Mouse (Mus musculus): ENCODE measurements around the gene Cox5a. TPM values are rescaled to one million over a fixed set of nuclear protein-coding genes. Genes with fewer than 3 reads are reported as not detected.

The Cox5a gene
- polyA plus RNA-seq, 1 experiment: 135 TPM

GRCm38 (mm10) chr9:57552139-57552887 is 31.2 kb downstream of the Cox5a start, which contains the start of gene Mpi:
Gene Mpi, minus strand, starts transcription at chr9:57552763.
- under 1% methylated on average over 28 of the region's 28 CpGs for WGBS
- peak within 1 kb of the TSS; percentile 91 for H3K4me3 ChIP-seq (ENCODE audit: extremely low read depth, insufficient read depth, insufficient read length)
- H3K27me3 ChIP-seq (ENCODE audit: control insufficient read depth, insufficient read depth, low read length): no peaks in the 10 kb centered on the region
- H3K4me1 ChIP-seq (ENCODE audit: control insufficient read depth, insufficient read depth, insufficient read length): peaks cover 3% of the 10 kb centered on the region; the same call in 1 of the 2 replicates
- H3K27ac ChIP-seq (ENCODE audit: insufficient read depth, low read length): no peak within 1 kb of the TSS
- peak in 1 of 2 experiments; percentile 60 for DNase-seq (ENCODE audit: low read depth in 1 of 2, low spot score in 2 of 2)
- TF ChIP-seq POLR2A (IDR thresholded peaks at IDR 0.05; ENCODE audit: low read depth, low read length): no peak
- TF ChIP-seq CTCF (IDR thresholded peaks at IDR 0.05; ENCODE audit: extremely low read depth, insufficient read depth, insufficient read length, insufficient replicate concordance): no peak
- peaks cover 2% of the 10 kb centered on the region; the same call in 1 of the 2 replicates for H3K36me3 ChIP-seq (ENCODE audit: control insufficient read depth, insufficient read depth, low read length)

GRCm38 (mm10) chr9:57553119-57553518 is 32.0 kb downstream of the Cox5a start:
- no peak overlapping the region for H3K27ac ChIP-seq (ENCODE audit: insufficient read depth, low read length)
- no peaks in the 10 kb centered on the region for H3K27me3 ChIP-seq (ENCODE audit: control insufficient read depth, insufficient read depth, low read length)
- DNase-seq (ENCODE audit: low read depth in 1 of 2, low spot score in 2 of 2): no peak
- peaks cover 3% of the 10 kb centered on the region; the same call in 1 of the 2 replicates for H3K4me1 ChIP-seq (ENCODE audit: control insufficient read depth, insufficient read depth, insufficient read length)
- peaks cover 2% of the 10 kb centered on the region; the same call in 1 of the 2 replicates for H3K36me3 ChIP-seq (ENCODE audit: control insufficient read depth, insufficient read depth, low read length)
- WGBS: 88% methylated on average over 11 of the region's 11 CpGs
- no peak overlapping the region for H3K4me3 ChIP-seq (ENCODE audit: extremely low read depth, insufficient read depth, insufficient read length)
- TF ChIP-seq POLR2A (IDR thresholded peaks at IDR 0.05; ENCODE audit: low read depth, low read length) (no peak), CTCF (IDR thresholded peaks at IDR 0.05; ENCODE audit: extremely low read depth, insufficient read depth, insufficient read length, insufficient replicate concordance) (no peak)

GRCm38 (mm10) chr9:57554753-57555152 is 33.7 kb downstream of the Cox5a start:
- Histone ChIP-seq H3K27ac (ENCODE audit: insufficient read depth, low read length) (no peak overlapping the region), H3K4me1 (ENCODE audit: control insufficient read depth, insufficient read depth, insufficient read length) (peaks cover 3% of the 10 kb centered on the region; the same call in 1 of the 2 replicates), H3K36me3 (ENCODE audit: control insufficient read depth, insufficient read depth, low read length) (no peaks in the 10 kb centered on the region), H3K4me3 (ENCODE audit: extremely low read depth, insufficient read depth, insufficient read length) (no peak overlapping the region), H3K27me3 (ENCODE audit: control insufficient read depth, insufficient read depth, low read length) (no peaks in the 10 kb centered on the region)
- 87% methylated on average over 3 of the region's 3 CpGs for WGBS
- TF ChIP-seq POLR2A (IDR thresholded peaks at IDR 0.05; ENCODE audit: low read depth, low read length) (no peak), CTCF (IDR thresholded peaks at IDR 0.05; ENCODE audit: extremely low read depth, insufficient read depth, insufficient read length, insufficient replicate concordance) (no peak)
- DNase-seq (ENCODE audit: low read depth in 1 of 2, low spot score in 2 of 2): no peak

- DNase-seq (ENCODE audit: low read depth in 1 of 2, low spot score in 2 of 2): no peak
- WGBS: 72% methylated on average over 3 of the region's 3 CpGs
- TF ChIP-seq CTCF (IDR thresholded peaks at IDR 0.05; ENCODE audit: extremely low read depth, insufficient read depth, insufficient read length, insufficient replicate concordance): no peak
- TF ChIP-seq POLR2A (IDR thresholded peaks at IDR 0.05; ENCODE audit: low read depth, low read length): no peak
- Histone ChIP-seq H3K27ac (ENCODE audit: insufficient read depth, low read length) (no peak overlapping the region), H3K27me3 (ENCODE audit: control insufficient read depth, insufficient read depth, low read length) (no peaks in the 10 kb centered on the region), H3K4me3 (ENCODE audit: extremely low read depth, insufficient read depth, insufficient read length) (no peak overlapping the region), H3K4me1 (ENCODE audit: control insufficient read depth, insufficient read depth, insufficient read length) (peaks cover 8% of the 10 kb centered on the region; the same call in 1 of the 2 replicates), H3K36me3 (ENCODE audit: control insufficient read depth, insufficient read depth, low read length) (no peaks in the 10 kb centered on the region)
Observed at GRCm38 (mm10) chr9:57557215-57557614, 36.1 kb downstream of the Cox5a start.

GRCm38 (mm10) chr9:57558625-57559024 is 37.6 kb downstream of the Cox5a start:
- H3K27me3 ChIP-seq (ENCODE audit: control insufficient read depth, insufficient read depth, low read length): no peaks in the 10 kb centered on the region
- H3K36me3 ChIP-seq (ENCODE audit: control insufficient read depth, insufficient read depth, low read length): no peaks in the 10 kb centered on the region
- WGBS: 58% methylated on average over 4 of the region's 4 CpGs
- H3K4me3 ChIP-seq (ENCODE audit: extremely low read depth, insufficient read depth, insufficient read length): no peak overlapping the region
- TF ChIP-seq CTCF (IDR thresholded peaks at IDR 0.05; ENCODE audit: extremely low read depth, insufficient read depth, insufficient read length, insufficient replicate concordance): no peak
- no peak for TF ChIP-seq POLR2A (IDR thresholded peaks at IDR 0.05; ENCODE audit: low read depth, low read length)
- no peak for DNase-seq (ENCODE audit: low read depth in 1 of 2, low spot score in 2 of 2)
- H3K27ac ChIP-seq (ENCODE audit: insufficient read depth, low read length): no peak overlapping the region
- peaks cover 15% of the 10 kb centered on the region; the same call in 1 of the 2 replicates for H3K4me1 ChIP-seq (ENCODE audit: control insufficient read depth, insufficient read depth, insufficient read length)

- TF ChIP-seq CTCF (IDR thresholded peaks at IDR 0.05; ENCODE audit: extremely low read depth, insufficient read depth, insufficient read length, insufficient replicate concordance) (no peak), POLR2A (IDR thresholded peaks at IDR 0.05; ENCODE audit: low read depth, low read length) (no peak)
- Histone ChIP-seq H3K27ac (ENCODE audit: insufficient read depth, low read length) (no peak overlapping the region), H3K4me1 (ENCODE audit: control insufficient read depth, insufficient read depth, insufficient read length) (peaks cover 15% of the 10 kb centered on the region; the same call in 1 of the 2 replicates), H3K36me3 (ENCODE audit: control insufficient read depth, insufficient read depth, low read length) (no peaks in the 10 kb centered on the region), H3K27me3 (ENCODE audit: control insufficient read depth, insufficient read depth, low read length) (no peaks in the 10 kb centered on the region), H3K4me3 (ENCODE audit: extremely low read depth, insufficient read depth, insufficient read length) (no peak overlapping the region)
- no peak for DNase-seq (ENCODE audit: low read depth in 1 of 2, low spot score in 2 of 2)
- WGBS: 70% methylated on average over 2 of the region's 2 CpGs
Observed at GRCm38 (mm10) chr9:57559568-57559967, 38.5 kb downstream of the Cox5a start.

GRCm38 (mm10) chr9:57560263-57560662 is 39.2 kb downstream of the Cox5a start:
- TF ChIP-seq POLR2A (IDR thresholded peaks at IDR 0.05; ENCODE audit: low read depth, low read length) (no peak), CTCF (IDR thresholded peaks at IDR 0.05; ENCODE audit: extremely low read depth, insufficient read depth, insufficient read length, insufficient replicate concordance) (no peak)
- H3K4me3 ChIP-seq (ENCODE audit: extremely low read depth, insufficient read depth, insufficient read length): peak overlapping the region; percentile 95
- H3K27ac ChIP-seq (ENCODE audit: insufficient read depth, low read length): no peak overlapping the region
- 31% methylated on average over 7 of the region's 7 CpGs for WGBS
- no peaks in the 10 kb centered on the region for H3K27me3 ChIP-seq (ENCODE audit: control insufficient read depth, insufficient read depth, low read length)
- DNase-seq (ENCODE audit: low read depth in 1 of 2, low spot score in 2 of 2): no peak
- no peaks in the 10 kb centered on the region for H3K36me3 ChIP-seq (ENCODE audit: control insufficient read depth, insufficient read depth, low read length)
- H3K4me1 ChIP-seq (ENCODE audit: control insufficient read depth, insufficient read depth, insufficient read length): peaks cover 15% of the 10 kb centered on the region; the same call in 1 of the 2 replicates
